Mouse (Mus musculus) cerebellum, adult 2 months (tissue): ENCODE data around the gene Alx3. TPM values are rescaled to one million over a fixed set of nuclear protein-coding genes. Genes with fewer than 3 reads are reported as not detected.

ENCODE experiments used
- DNase-seq, 2 experiments: peaks; one replicate each; pipeline ENCODE4 v3.0.0; 2021
- H3K27ac ChIP-seq: fragments of 200-500 bp; 2 replicates; pipeline ENCODE4 v1.5.1; 2012; ENCODE audit warnings: low read length, control low read depth, inconsistent platforms; ENCODE audit not compliant: insufficient read depth
- H3K27me3 ChIP-seq: fragments of 200-500 bp; 2 replicates; pipeline ENCODE4 v1.6.1; 2012; ENCODE audit warnings: inconsistent platforms, mild to moderate bottlenecking, low read length, moderate library complexity; ENCODE audit not compliant: control insufficient read depth, insufficient read depth
- H3K4me1 ChIP-seq: fragments of 200-500 bp; 2 replicates; pipeline ENCODE4 v1.6.1; 2011; ENCODE audit warnings: low read length; ENCODE audit not compliant: control insufficient read depth, insufficient read depth
- H3K4me3 ChIP-seq: fragments of 200-500 bp; replicated peaks from 2 replicates; pipeline ENCODE3; 2011; ENCODE audit warnings: mild to moderate bottlenecking, low read depth, low read length, control low read depth; ENCODE audit not compliant: insufficient read depth
- CTCF ChIP-seq: fragments of 200-500 bp; IDR thresholded peaks from 2 replicates; pipeline ENCODE4 v1.5.1; 2011; ENCODE audit warnings: low read depth, mild to moderate bottlenecking, control low read depth, low read length, moderate library complexity, borderline replicate concordance; ENCODE audit not compliant: insufficient read depth
- POLR2A ChIP-seq: fragments of 200-500 bp; IDR thresholded peaks from 2 replicates; pipeline ENCODE4 v1.6.1; 2011; ENCODE audit warnings: low read length, control low read depth, borderline replicate concordance; ENCODE audit not compliant: insufficient read depth
- WGBS: fragments of 180-500 bp; shearing (Covaris S2); methylation state at CpG from one replicate; pipeline ENCODE4 v1.1.7; 2018; 5-methylcytosine and 5-hydroxymethylcytosine counted together
- polyA plus RNA-seq: library from polyadenylated mRNA; depleted of rRNA; stranded (reverse); fragments of >200 nt; gene quantifications from 2 replicates; pipeline ENCODE4 v1.2.3, GENCODE M21; 2012

Alx3 gene
- polyA plus RNA-seq, 1 experiment, result 0.08 TPM

DNA sequence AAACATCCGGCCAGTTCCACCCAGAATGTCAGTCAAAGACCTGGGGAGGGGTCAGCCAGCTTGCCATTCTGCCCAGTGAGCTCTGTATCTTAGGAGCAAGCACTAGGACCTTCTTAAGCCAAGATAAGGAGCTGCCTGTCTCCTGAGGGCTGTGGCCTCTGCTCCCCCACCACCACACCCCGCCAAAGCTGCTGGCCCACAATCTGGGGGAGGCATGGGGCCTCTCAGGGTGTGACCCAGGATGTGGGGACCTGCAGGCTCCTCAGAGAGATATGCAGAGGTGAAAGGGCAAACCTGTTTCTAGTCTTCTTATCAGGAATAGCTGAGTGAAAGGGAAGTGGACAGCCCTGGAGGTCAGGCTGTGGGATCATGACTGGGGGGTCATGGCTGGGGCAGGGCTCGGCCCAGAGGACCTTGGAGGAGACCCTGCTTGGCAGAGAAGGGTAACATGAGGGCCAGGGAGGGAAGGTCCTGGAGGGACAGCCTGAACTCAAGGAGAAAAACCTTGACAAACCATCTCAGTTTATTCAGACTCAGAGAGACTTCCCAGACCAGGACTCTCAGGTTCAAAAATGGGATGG, 16.9 kb upstream of the Alx3 start:
- Histone ChIP-seq H3K4me3 (no peak overlapping the region), H3K4me1 (no peaks in the 10 kb centered on the region), H3K27me3 (peaks cover 6% of the 10 kb centered on the region), H3K27ac (no peak overlapping the region)
- TF ChIP-seq CTCF, result no peak
- no peak for TF ChIP-seq POLR2A
- no peak for DNase-seq
- 57% methylated on average over 3 of the region's 3 CpGs for WGBS

DNA sequence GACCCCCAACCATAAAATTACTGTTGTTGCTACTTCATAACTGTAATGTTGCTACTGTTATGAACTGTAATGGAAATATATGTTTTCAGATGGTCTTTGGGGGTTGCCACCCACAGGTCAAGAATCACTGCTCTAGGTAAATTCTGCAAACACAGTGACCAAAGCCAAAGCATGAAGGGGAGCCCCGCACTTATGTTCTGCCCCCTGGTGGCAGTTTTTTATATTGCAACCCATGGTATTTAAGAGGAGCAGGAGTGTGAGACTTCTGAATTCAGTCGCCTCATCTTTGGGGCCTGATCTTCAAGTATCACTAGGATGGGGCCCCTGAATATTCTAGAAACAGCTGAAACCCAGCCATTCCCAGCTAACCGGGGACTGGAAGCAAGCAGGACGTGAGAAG, 15.4 kb upstream of the Alx3 start:
- Histone ChIP-seq H3K27ac (no peak overlapping the region), H3K27me3 (peaks cover 8% of the 10 kb centered on the region), H3K4me1 (no peaks in the 10 kb centered on the region), H3K4me3 (no peak overlapping the region)
- DNase-seq, result peak; percentile 57 to 64
- no peak for TF ChIP-seq POLR2A
- peak; percentile 63; the same call in 1 of the 2 replicates for TF ChIP-seq CTCF
- 10% methylated on average over 4 of the region's 4 CpGs for WGBS

DNA sequence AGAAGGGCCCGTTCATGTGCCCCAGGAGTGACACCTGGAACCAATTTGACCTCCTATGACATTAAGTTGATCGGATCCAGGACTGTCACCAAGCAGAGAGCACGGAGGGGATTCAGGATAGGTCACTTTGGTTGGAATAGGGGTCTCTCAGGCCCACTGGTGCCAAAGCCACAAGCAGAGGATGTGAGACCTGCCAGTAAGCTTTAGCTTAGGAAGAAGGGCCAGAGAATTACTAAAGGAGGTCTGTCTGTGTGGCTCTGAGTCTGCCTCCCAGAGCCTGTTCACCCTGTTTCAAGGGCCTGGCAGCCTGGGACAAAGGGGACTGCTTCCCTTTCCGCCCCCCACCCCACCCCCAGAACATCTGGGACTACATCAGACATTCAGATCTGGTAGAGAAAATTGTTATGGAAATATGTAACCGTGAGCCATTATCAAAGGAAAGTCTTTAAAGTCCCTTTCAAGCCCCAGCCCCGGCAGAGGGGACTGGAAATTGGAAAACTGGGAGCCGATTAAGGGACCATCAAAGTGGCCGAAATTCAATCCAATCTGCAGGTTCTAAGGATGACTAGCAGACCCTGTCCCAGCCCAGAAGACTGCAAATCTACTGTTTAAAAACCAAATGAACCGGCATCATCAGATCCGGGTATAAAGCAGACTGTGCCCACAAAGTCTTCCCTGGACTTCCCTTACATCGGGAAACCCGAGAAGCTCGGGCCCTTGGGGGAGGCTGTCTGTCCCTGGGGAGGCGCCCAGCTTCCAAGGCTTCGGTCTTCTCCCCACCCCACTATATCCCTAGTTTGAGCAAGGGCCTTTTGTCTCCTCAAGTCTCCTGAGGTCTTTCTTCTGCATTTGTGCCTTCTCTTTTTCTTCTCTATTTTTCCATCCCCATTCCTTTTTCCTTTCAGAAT, 13.5 kb upstream of the Alx3 start:
- TF ChIP-seq CTCF (no peak), POLR2A (no peak)
- no peak overlapping the region for H3K27ac ChIP-seq
- no peaks in the 10 kb centered on the region for H3K4me1 ChIP-seq
- no peak overlapping the region for H3K4me3 ChIP-seq
- H3K27me3 ChIP-seq, result peaks cover 8% of the 10 kb centered on the region
- WGBS, result 25% methylated on average over 15 of the region's 15 CpGs
- DNase-seq, result no peak

DNA sequence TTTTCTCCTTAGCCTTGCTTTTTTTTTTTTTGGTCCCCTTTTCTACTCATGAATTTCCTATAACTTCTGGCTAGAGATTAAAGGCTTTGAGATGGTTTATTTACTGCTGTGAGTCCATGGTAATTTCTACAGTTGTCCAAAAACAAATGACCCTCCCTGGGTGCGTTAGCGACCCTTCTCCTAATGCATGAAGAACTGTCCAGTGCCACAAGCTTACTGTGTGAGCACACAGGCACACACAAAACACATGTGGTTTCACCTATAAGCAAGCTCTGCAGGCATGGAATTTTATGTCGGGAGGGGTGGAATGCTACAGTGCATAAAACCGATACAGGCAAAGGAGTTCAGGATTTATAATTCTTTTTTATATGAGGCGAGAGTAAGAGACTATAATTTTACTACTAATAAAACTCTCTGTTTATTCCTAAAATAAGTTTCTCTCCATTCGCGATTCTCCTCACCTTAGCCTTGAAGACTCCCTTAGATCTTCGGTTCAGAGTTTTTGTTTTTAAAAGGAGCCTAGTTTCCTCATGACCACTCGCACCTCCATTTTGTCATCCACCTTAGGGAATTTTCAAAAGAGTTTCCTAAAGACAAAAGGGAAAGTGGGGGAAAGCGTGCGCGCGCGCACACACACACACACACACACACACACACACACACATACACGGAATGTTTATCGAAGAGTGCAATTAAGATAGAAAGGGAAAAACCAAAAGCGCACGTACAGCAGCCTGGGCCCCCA, 12.5 kb upstream of the Alx3 start:
- H3K4me1 ChIP-seq, result no peaks in the 10 kb centered on the region
- 7% methylated on average over 18 of the region's 18 CpGs for WGBS
- no peak overlapping the region for H3K27ac ChIP-seq
- no peak overlapping the region for H3K4me3 ChIP-seq
- H3K27me3 ChIP-seq, result peaks cover 8% of the 10 kb centered on the region
- TF ChIP-seq POLR2A (no peak), CTCF (no peak)
- no peak for DNase-seq

DNA sequence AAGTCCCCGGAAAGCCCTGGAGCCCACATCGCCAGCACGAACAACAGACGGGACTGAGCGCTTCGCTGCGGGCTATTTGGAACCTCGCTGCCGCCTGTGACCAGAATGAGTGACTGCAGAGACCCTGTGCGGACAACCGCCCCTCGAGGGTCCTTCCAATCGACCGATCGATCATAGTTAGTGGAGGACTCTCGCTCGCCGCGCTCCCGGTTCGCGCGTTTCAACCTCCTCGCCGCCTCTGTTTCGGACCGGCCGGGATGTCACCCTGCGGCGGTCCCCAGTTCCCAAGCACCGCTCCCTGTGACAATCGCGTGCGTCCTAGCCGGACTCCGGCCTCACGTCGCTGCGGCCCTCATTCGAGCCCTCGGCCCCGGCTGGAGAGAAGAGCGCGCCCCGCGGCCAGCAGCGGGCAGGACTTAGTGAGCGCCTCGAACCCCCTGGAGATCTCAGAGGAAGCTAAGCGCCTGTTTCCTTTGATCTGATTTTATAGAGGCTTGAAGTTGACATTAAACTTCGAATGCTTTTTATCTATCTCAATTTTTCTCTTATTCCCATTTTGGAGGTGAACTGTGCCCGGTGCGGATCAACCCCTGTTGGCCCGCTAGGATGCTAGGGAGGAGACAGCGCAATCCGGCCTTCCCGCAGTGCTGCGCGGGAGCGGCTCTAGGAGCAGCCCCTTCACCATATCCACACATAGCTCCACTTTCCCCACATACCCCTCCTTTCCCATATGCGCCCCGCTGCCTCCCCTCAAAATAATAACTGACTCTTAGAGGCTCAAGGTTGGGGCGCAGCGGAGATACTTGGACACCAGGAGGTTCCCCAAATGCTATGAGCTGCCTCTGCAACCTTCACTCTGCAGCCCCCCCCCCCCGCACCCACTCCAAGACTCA, 11.7 kb upstream of the Alx3 start:
- H3K27ac ChIP-seq, result no peak overlapping the region
- H3K27me3 ChIP-seq, result peaks cover 8% of the 10 kb centered on the region
- peak in 1 of 2 experiments; percentile 37 for DNase-seq
- WGBS, result 4% methylated on average over 65 of the region's 65 CpGs
- peak overlapping the region; percentile 21 for H3K4me3 ChIP-seq
- no peaks in the 10 kb centered on the region for H3K4me1 ChIP-seq
- TF ChIP-seq CTCF (no peak), POLR2A (no peak)

DNA sequence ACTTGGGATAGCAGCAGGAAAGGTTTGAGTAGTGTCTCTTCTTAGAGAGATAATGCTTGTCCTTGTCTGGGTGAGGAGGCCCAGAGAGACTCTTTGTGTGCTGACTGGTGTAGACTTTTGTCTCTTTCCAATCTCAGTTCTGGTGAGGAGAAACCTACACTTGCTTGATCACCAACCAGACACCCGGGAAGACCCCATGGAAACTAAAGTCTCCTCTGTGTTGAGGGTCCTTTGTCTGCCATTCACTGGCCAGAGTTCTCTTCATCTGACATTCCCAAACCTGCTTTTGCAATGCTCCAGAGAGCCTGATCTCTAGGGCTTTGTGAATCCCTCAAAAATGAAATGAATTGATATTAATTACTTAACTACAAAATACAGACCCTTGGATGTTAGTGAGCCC, 10.9 kb upstream of the Alx3 start:
- TF ChIP-seq POLR2A, result no peak
- no peak for TF ChIP-seq CTCF
- peaks cover 8% of the 10 kb centered on the region for H3K27me3 ChIP-seq
- no peak for DNase-seq
- 56% methylated on average over 1 of the region's 1 CpGs for WGBS
- H3K4me1 ChIP-seq, result no peaks in the 10 kb centered on the region
- no peak overlapping the region for H3K4me3 ChIP-seq
- H3K27ac ChIP-seq, result no peak overlapping the region

DNA sequence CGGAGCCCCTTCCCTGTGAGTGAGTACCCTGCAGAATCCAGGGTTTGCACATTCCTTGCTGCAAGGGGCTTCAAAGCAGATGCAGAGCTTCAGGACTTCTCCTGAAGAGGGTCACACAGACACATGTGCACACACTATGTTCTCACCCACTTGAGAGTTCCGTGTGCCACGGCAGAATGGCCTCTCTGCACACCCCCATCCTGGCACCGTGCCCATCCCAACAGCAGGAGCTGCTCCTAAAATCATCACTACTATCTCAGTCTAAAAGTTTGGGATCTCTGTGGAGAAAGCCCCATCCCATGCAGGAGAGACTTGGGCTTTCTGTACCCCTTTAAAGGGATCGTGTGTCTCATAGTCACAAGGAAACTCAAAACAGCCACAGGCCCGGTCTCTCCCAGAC, 8.3 kb upstream of the Alx3 start:
- 68% methylated on average over 6 of the region's 6 CpGs for WGBS
- TF ChIP-seq POLR2A (no peak), CTCF (no peak)
- DNase-seq, result no peak
- no peaks in the 10 kb centered on the region for H3K4me1 ChIP-seq
- no peak overlapping the region for H3K27ac ChIP-seq
- H3K27me3 ChIP-seq, result peaks cover 4% of the 10 kb centered on the region
- H3K4me3 ChIP-seq, result no peak overlapping the region
